25 mouse cellular contexts compared by ENCODE assay signal in the genomic region with DNA sequence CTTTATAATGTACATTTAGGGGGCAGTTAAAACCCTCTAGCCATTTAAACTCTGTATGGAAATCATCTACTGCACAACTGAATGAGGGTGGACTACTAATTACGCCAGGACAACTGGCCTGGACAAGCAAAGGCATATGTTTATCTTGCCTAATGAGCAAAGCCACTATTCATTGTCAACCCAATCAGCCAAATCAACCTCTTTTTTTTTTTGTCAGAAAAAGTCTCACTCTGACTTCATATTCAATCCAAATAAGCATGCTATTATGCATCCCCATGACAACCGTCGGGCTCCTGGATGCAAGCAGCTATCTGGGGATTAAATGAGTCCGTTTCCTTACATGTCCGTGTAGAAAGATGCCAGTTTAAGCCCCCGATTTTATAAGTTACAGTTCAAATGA. TPM values are rescaled to one million over a fixed set of nuclear protein-coding genes. Genes with fewer than 3 reads are reported as not detected.
DNase-seq lines count a peak whose midpoint lies in the region; ATAC-seq and TF ChIP-seq lines count a peak whose summit lies in the region.
"Had no signal": no experiment of that assay in that cellular context is flagged by ENCODE, and none has a peak within 500 bp of the region (broad histone marks: within the 10 kb centered on the region; RNA-seq: fewer than 3 reads in every experiment).

No protein-coding gene starts in this region.

- H3K27ac ChIP-seq in hindbrain, embryonic 14.5 days = no peak overlapping the region
- H3K27ac ChIP-seq in midbrain, postnatal 0 days (ENCODE audit: low read depth, low read length) = no peak overlapping the region
- H3K27ac ChIP-seq: embryonic facial prominence, embryonic 13.5 days; gastrocnemius, adult 2 months; heart, adult 2 months; left cerebral cortex, adult 2 months; liver, embryonic 14.5 days; stomach, embryonic 15.5 days had no signal

- peak; percentile 16 to 46 for DNase-seq in layer of hippocampus, adult 18-20 months (ENCODE audit: low spot score in 2 of 2)
- DNase-seq in layer of hippocampus, postnatal 25 days (ENCODE audit: extremely low spot score in 1 of 2, low spot score in 1 of 2) = no peak
- peak; percentile 24 for DNase-seq in brain, embryonic 18.5 days (ENCODE audit: low read depth, low spot score)
- no peak for DNase-seq in hindbrain, embryonic 14.5 days (ENCODE audit: low spot score)
- DNase-seq in midbrain, postnatal 0 days (ENCODE audit: low spot score) = peak; percentile 49
- DNase-seq in testis, postnatal 14 days (ENCODE audit: low spot score) = no peak
- no peak for DNase-seq in gastrocnemius, postnatal 36 days
- DNase-seq: adrenal gland, postnatal 14 days; B cell, adult 2 months; cerebellum, adult 9-10 months; gastrocnemius, adult 2 months; heart, adult 2 months; kidney, adult 8-10 months; kidney, postnatal 4 days; spleen, adult 18-20 months had no signal

- H3K4me2 ChIP-seq in hindbrain, embryonic 14.5 days (replicated peaks) = 0 out of 2 replicates have a peak overlapping the region, but pooled peaks have one; percentile 6
- no peak overlapping the region for H3K4me2 ChIP-seq in midbrain, postnatal 0 days (ENCODE audit: low read depth, low read length, poor library complexity, severe bottlenecking)
- H3K4me2 ChIP-seq: embryonic facial prominence, embryonic 13.5 days; stomach, embryonic 15.5 days had no signal

- H3K9me3 ChIP-seq in hindbrain, embryonic 14.5 days (ENCODE audit: control insufficient read depth, low read length) = no peaks in the 10 kb centered on the region
- H3K9me3 ChIP-seq in midbrain, postnatal 0 days (ENCODE audit: low read length) = no peaks in the 10 kb centered on the region
- H3K9me3 ChIP-seq: embryonic facial prominence, embryonic 13.5 days; stomach, embryonic 15.5 days had no signal

- H3K36me3 ChIP-seq in hindbrain, embryonic 14.5 days (replicated peaks; ENCODE audit: control insufficient read depth, insufficient read depth) = no peaks in the 10 kb centered on the region
- no peaks in the 10 kb centered on the region for H3K36me3 ChIP-seq in midbrain, postnatal 0 days (ENCODE audit: insufficient read depth, low read length)
- H3K36me3 ChIP-seq: embryonic facial prominence, embryonic 13.5 days; stomach, embryonic 15.5 days had no signal

- H3K4me3 ChIP-seq in hindbrain, embryonic 14.5 days (replicated peaks; ENCODE audit: low read length) = no peak overlapping the region
- H3K4me3 ChIP-seq in midbrain, postnatal 0 days (ENCODE audit: low read depth, low read length) = no peak overlapping the region
- H3K4me3 ChIP-seq: embryonic facial prominence, embryonic 13.5 days; gastrocnemius, adult 2 months; heart, adult 2 months; left cerebral cortex, adult 2 months; myocyte; stomach, embryonic 15.5 days had no signal

- peaks cover 4% of the 10 kb centered on the region; the same call in 1 of the 2 replicates for H3K4me1 ChIP-seq in hindbrain, embryonic 14.5 days (replicated peaks; ENCODE audit: control insufficient read depth, insufficient read depth, low read length)
- no peaks in the 10 kb centered on the region for H3K4me1 ChIP-seq in midbrain, postnatal 0 days (ENCODE audit: insufficient read depth, low read length)
- H3K4me1 ChIP-seq: embryonic facial prominence, embryonic 13.5 days; stomach, embryonic 15.5 days had no signal

- no peak overlapping the region for H3K9ac ChIP-seq in hindbrain, embryonic 14.5 days
- H3K9ac ChIP-seq in midbrain, postnatal 0 days (replicated peaks; ENCODE audit: low read length, poor library complexity, severe bottlenecking) = no peak overlapping the region
- H3K9ac ChIP-seq: embryonic facial prominence, embryonic 13.5 days; liver, embryonic 14.5 days; stomach, embryonic 15.5 days had no signal

- intact Hi-C loops in gastrocnemius, postnatal 36 days (cut with DNase I) = no loop called here

- peak; percentile 51; the same call in 1 of the 2 replicates for ATAC-seq in hindbrain, embryonic 14.5 days (ENCODE audit: low FRiP score)
- ATAC-seq in midbrain, postnatal 0 days (ENCODE audit: low FRiP score) = no peak; the same call in 1 of the 2 replicates
- no peak for ATAC-seq in activated CD4-positive, CD25-positive, alpha-beta regulatory T cell, adult 4 months
- ATAC-seq: lung, postnatal 0 days had no signal

- no peaks in the 10 kb centered on the region for H3K27me3 ChIP-seq in hindbrain, embryonic 14.5 days (ENCODE audit: control insufficient read depth, insufficient read depth, low read length)
- H3K27me3 ChIP-seq in midbrain, postnatal 0 days (ENCODE audit: insufficient read depth, low read length) = no peaks in the 10 kb centered on the region
- H3K27me3 ChIP-seq: embryonic facial prominence, embryonic 13.5 days; stomach, embryonic 15.5 days had no signal

- no peak for TF ChIP-seq CTCF in midbrain, postnatal 0 days (IDR thresholded peaks at IDR 0.05)

- WGBS in hindbrain, embryonic 14.5 days = 25% methylated on average over 6 of the region's 6 CpGs
- 13% methylated on average over 6 of the region's 6 CpGs for WGBS in midbrain, postnatal 0 days

RNA-seq across cellular contexts. Expression of a gene that starts 30.3 kb away (rescaled TPM):
- not detected for total RNA-seq in layer of hippocampus, adult 18-20 months (2021)
- total RNA-seq in layer of hippocampus, postnatal 25 days (2021) = not detected
- polyA plus RNA-seq in hindbrain, embryonic 14.5 days (2014; fragmentation: Nextera tagmentation; extraction: Ambion mirVana) = 0.41 TPM in 1 of 2 replicates, not detected in the other
- total RNA-seq in midbrain, postnatal 0 days (2014; rRNA removed) = not detected in 2 replicates
- polyA plus RNA-seq in midbrain, postnatal 0 days (2015; fragmentation: Nextera tagmentation; extraction: Ambion mirVana) = not detected in 2 replicates
- under 1 TPM in 1 of 2 experiments, not detected in 1; 0.15 TPM for total RNA-seq in gastrocnemius, postnatal 36 days (2021)
- polyA plus RNA-seq in activated CD4-positive, CD25-positive, alpha-beta regulatory T cell, adult 4 months (2017; shearing (Covaris generic)) = not detected
- total RNA-seq: heart, adult 2 months; left cerebral cortex, adult 2 months; megakaryocyte progenitor cell, adult 5-6 weeks; neutrophil, adult 5-6 weeks had no signal
- polyA plus RNA-seq: embryonic facial prominence, embryonic 13.5 days; heart, adult 2 months; limb, embryonic 11.5 days; myocyte had no signal

RNA-seq across cellular contexts. Expression of a gene that starts 34.8 kb away (rescaled TPM):
- 1 to 10 TPM; 5.9 to 8.5 TPM for total RNA-seq in layer of hippocampus, adult 18-20 months (2021)
- total RNA-seq in layer of hippocampus, postnatal 25 days (2021) = 1 to 10 TPM; 6.8 to 8.8 TPM
- 9.5 and 12.7 TPM in 2 replicates for polyA plus RNA-seq in hindbrain, embryonic 14.5 days (2014; fragmentation: Nextera tagmentation; extraction: Ambion mirVana)
- 1.8 and 3.3 TPM in 2 replicates for total RNA-seq in midbrain, postnatal 0 days (2014; rRNA removed)
- 7.2 and 8.3 TPM in 2 replicates for polyA plus RNA-seq in midbrain, postnatal 0 days (2015; fragmentation: Nextera tagmentation; extraction: Ambion mirVana)
- 10 to 100 TPM; 30.8 to 31.8 TPM for total RNA-seq in gastrocnemius, postnatal 36 days (2021)
- 1 to 10 TPM; 5.3 to 5.7 TPM for polyA plus RNA-seq in activated CD4-positive, CD25-positive, alpha-beta regulatory T cell, adult 4 months (2017; shearing (Covaris generic))
- total RNA-seq: neutrophil, adult 5-6 weeks had no signal

Comparison
In these comparisons a context has a peak if more than half of its experiments do, and no peak if none do; other contexts are left out.
1. DNase-seq: peak in layer of hippocampus, adult 18-20 months (2 of 2), brain, embryonic 18.5 days (single experiment) and midbrain, postnatal 0 days (single experiment); none in layer of hippocampus, postnatal 25 days (0 of 2), hindbrain, embryonic 14.5 days (single experiment), testis, postnatal 14 days (single experiment) and gastrocnemius, postnatal 36 days (0 of 2).